Mouse (Mus musculus): ENCODE measurements around the gene Chrne.

The Chrne gene

GRCm38 (mm10) chr11:70619101-70619500 lies at the start of gene Chrne:
Chrne (minus strand) TSS chr11:70619216.
- DNase-seq (ENCODE audit: low spot score in 2 of 2): no peak

DNA sequence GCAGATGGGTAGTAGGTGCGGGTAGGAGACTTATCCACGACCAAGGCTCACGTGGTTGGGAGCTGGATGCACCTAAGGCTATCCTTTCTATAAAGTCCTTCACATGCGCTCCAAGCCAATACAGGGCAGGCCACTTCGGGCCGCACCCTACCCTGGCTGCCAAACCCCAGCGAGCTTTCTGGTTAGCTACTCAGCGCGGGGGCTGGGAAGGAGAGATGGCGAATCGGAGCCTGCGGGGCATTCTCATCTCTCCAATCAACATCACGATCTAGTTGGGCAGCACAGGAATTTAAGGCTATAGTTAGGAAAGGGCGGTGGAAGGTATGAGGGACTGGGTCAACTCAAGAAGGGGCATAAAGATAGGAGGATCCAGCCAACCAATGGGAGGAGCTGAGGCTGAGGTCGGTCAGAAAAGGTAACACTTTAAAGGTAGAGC lies 49.3 kb upstream of the Chrne start:
- peak in 1 of 2 experiments; percentile 89 for DNase-seq (ENCODE audit: low spot score in 2 of 2)

GRCm38 (mm10) chr11:70667271-70668150 lies 48.5 kb upstream of the Chrne start:
- no peak for DNase-seq (ENCODE audit: low spot score in 2 of 2)

DNA sequence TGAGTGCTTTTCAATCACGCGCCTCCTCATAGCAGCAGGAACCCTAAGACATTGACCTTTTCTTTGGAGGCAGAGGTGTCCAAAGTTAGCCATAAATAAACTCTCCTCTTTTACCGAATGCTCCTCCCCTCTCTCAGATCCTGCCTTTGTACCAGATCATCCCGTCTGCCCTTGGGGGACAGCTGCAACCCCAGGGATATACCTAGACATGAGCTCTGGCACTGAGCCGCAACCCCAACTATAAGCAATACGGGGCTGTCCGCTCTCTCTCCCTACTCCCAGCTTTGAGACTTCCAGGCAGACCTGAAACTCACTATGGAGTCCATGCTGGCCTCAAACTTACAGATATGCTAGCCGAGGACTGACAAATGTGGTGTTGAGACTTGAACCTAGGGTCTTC lies 47.7 kb upstream of the Chrne start:
- no peak for DNase-seq (ENCODE audit: low spot score in 2 of 2)

- DNase-seq (ENCODE audit: low spot score in 2 of 2): no peak
Measured at GRCm38 (mm10) chr11:70664741-70665140, 45.7 kb upstream of the Chrne start.

GRCm38 (mm10) chr11:70663957-70664356 lies 44.9 kb upstream of the Chrne start:
- DNase-seq (ENCODE audit: low spot score in 2 of 2): no peak

GRCm38 (mm10) chr11:70663101-70663500 lies 44.1 kb upstream of the Chrne start:
- no peak for DNase-seq (ENCODE audit: low spot score in 2 of 2)

- no peak for DNase-seq (ENCODE audit: low spot score in 2 of 2)
Measured at GRCm38 (mm10) chr11:70660571-70660970, 41.6 kb upstream of the Chrne start.

DNA sequence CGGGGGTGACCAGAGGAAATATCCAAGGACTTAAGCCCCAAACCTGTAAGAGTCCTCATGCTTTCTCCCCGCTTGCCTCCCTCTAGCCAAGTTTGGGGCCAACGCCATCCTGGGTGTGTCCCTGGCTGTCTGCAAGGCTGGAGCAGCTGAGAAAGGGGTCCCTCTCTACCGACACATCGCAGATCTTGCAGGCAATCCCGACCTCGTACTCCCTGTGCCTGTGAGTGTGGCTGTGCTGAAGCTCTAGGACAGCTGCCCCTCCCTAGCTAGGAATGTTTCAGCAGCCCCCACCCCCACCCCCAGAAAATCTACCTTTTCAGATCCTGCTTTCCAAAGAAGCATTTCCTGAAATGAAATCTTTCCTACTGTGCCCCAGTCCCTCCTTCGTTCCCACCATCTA lies 39.9 kb upstream of the Chrne start:
- DNase-seq (ENCODE audit: low spot score in 2 of 2): no peak

- DNase-seq (ENCODE audit: low spot score in 2 of 2): no peak
Measured at GRCm38 (mm10) chr11:70658521-70658920, 39.5 kb upstream of the Chrne start.

DNA sequence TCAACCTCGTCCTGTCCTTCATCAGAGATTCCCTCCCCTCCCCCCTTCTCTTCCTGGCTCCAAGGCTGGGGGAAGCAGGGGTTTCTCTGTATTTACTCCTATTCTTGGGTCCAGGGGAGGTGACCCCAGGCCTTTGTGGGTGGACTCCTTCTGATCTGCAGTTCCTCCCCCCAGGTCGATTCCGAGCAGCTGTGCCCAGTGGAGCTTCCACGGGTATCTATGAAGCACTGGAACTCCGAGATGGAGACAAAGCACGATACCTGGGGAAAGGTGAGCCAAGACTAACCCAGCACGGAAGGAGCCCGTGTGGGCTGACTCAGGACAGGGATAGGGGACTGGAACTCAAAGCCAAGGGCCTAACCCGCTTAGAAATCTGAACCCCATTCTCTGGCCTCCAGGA lies 39.0 kb upstream of the Chrne start:
- no peak for DNase-seq (ENCODE audit: low spot score in 2 of 2)

GRCm38 (mm10) chr11:70657573-70657972 lies 38.6 kb upstream of the Chrne start:
- peak in 1 of 2 experiments; percentile 17 for DNase-seq (ENCODE audit: low spot score in 2 of 2)

- peak in 1 of 2 experiments; percentile 28 for DNase-seq (ENCODE audit: low spot score in 2 of 2)
Measured at GRCm38 (mm10) chr11:70656964-70657363, 37.9 kb upstream of the Chrne start, which contains the start of gene Eno3. Eno3 (plus strand) TSS chr11:70657202.

- DNase-seq (ENCODE audit: low spot score in 2 of 2): peak in 1 of 2 experiments; percentile 57
Measured at GRCm38 (mm10) chr11:70656456-70656927, 37.5 kb upstream of the Chrne start.

DNA sequence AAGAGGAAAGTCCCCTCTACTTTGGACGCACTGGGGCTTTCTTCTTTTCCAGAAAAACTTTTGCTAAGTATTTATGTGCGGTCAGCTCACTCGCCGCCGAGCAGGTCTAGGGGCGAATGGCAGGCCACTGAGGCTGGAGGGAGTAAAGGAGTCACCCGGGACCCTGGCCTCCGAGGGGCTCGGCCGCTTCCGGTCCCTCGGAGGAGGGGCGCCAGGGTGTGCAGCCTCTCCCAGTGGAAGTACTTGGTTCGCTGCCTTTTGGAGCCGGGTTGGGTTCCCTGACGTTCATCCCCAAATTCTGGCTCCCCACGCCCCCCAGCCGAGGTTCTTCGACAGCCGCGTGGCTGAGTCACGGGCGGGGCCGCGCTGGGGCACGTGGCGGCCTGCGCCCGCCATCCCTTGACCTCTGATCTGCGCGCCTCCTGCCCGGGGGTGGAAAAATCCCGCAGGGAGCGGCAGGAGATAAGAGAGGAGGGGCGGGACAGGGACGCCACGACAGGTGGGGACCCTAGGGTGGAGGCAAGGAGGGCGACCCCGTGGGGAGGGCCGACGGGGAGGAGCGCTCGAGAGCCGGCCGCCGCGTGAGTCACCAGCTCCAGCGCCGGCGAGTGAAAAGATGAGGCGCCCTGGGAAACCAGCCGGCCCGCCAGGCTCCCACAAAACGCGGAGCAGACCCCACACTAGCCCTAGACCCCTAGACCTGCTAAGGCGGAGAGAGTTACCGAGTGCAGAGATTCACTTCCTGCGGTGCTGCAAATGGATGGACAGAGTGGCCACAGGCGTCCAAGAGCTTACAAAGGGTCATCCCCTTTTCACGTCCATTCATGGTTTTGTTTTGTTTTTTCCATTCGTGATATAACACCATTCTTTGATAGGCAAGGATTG lies 36.8 kb upstream of the Chrne start:
- peak in 1 of 2 experiments; percentile 51 for DNase-seq (ENCODE audit: low spot score in 2 of 2)

DNA sequence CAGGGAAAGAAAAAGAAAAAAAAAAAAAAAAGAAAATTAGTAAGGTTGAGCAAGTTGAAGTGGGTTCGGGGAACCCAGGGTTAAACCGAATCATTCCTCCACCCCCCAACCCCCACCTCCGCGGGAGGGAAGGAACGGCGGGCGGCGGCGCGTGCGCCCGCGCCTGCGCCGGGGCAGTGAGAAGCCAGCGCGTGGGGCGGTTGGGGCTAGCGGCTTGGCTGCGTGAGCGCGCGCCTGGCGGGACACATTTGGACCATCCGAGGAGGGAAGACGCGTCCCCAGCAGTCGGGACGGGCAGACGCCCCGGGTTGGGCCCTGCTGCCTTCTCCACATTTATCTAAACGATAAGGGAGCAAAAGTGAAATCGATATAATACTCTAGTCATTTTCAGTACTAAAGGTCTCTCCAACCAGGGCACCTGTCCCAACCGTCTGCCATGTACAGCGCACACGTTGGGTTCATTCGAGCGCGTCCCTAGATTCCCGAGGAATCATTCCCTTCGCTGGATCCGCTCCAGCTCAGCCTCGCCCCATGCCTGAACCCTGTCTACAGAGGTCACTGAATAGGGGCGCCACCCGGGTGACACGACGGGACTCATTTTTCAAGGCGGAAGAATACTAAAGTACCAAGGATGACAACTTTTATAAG lies 36.0 kb upstream of the Chrne start:
- DNase-seq (ENCODE audit: low spot score in 2 of 2): peak; percentile 84 to 87

DNA sequence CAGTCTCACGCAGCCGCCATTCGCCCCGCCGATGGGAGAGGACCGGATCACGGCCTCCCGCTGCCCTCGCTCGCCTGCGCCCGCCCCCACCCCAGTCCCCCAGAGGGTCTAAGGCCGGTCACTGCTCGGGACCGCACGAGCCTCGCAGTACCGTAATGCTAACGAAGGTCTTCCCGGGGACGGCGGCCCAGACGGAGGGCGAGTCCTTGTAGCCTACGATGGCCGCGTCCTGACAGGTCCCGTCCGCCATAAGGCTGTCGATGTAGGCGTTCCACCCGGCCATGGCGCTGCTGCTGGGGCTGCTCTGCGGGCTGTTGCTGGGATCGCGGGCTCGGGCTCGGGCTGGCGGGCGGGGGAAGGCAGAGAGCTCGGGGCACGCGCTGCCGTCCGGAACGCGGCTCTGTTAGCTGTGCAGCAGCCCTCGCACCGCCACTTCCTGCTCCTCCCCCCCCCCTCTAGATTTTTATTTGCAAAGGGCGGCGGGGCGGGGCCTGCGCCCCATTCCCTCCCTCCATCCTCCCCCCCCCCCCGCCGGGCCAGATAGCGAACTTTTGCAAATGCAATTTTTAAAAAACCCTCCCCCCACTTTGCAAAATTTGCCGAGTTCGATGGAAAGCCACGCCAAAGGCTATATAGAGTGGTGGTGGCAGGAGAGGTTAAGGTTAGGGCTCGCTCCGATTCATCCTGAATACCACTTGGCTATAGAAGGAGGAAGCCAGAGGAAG lies 35.3 kb upstream of the Chrne start, which contains the start of gene Pfn1:
Gene Pfn1 (minus strand): TSS at position 447 of the 725 bp plus-strand sequence.
- peak; percentile 82 to 83 for DNase-seq (ENCODE audit: low spot score in 2 of 2)

- DNase-seq (ENCODE audit: low spot score in 2 of 2): peak; percentile 60 to 64
Measured at GRCm38 (mm10) chr11:70653345-70654197, 34.6 kb upstream of the Chrne start.

GRCm38 (mm10) chr11:70652884-70653344 lies 33.9 kb upstream of the Chrne start:
- peak in 1 of 2 experiments; percentile 28 for DNase-seq (ENCODE audit: low spot score in 2 of 2)

Data from right cerebral cortex, postnatal 10 days (tissue).